Mouse (Mus musculus) limb, embryonic 12.5 days (tissue): ENCODE data around the gene Gm5767. TPM values are rescaled to one million over a fixed set of nuclear protein-coding genes. Genes with fewer than 3 reads are reported as not detected.
"Not testable (repeated sequence)": the region's sequence is repeated elsewhere in the genome, so short reads cannot be mapped to it uniquely, and the experiment has no call there.

Experiments
- ATAC-seq: fragments of 200-750 bp; cut with Nextera tagmentation; 2 replicates; pipeline ENCODE4 v1.8.0; 2017; ENCODE audit warnings: low read depth, moderate TSS enrichment; ENCODE audit not compliant: insufficient number of reproducible peaks, insufficient read depth, low FRiP score, low TSS enrichment
- H3K27ac ChIP-seq: fragments of 300-500 bp; sonication (generic); 2 replicates; pipeline ENCODE4 v1.5.1; 2016; ENCODE audit warnings: mild to moderate bottlenecking, moderate library complexity
- H3K27me3 ChIP-seq: fragments of 300-500 bp; sonication (generic); 2 replicates; pipeline ENCODE4 v1.6.1; 2016; ENCODE audit warnings: mild to moderate bottlenecking, moderate library complexity
- H3K36me3 ChIP-seq: fragments of 300-500 bp; sonication (generic); 2 replicates; pipeline ENCODE4 v1.6.1; 2016; ENCODE audit warnings: mild to moderate bottlenecking, moderate library complexity
- H3K4me1 ChIP-seq: fragments of 300-500 bp; sonication (generic); replicated peaks from 2 replicates; pipeline ENCODE4 v1.6.1; 2016
- H3K4me2 ChIP-seq: fragments of 300-500 bp; sonication (generic); 2 replicates; pipeline ENCODE4 v1.6.1; 2016; ENCODE audit warnings: mild to moderate bottlenecking, moderate library complexity
- H3K4me3 ChIP-seq: fragments of 300-500 bp; sonication (generic); replicated peaks from 2 replicates; pipeline ENCODE4 v1.5.1; 2016; ENCODE audit warnings: mild to moderate bottlenecking
- H3K9ac ChIP-seq: fragments of 300-500 bp; sonication (generic); replicated peaks from 2 replicates; pipeline ENCODE4 v1.6.1; 2016; ENCODE audit warnings: mild to moderate bottlenecking, moderate library complexity
- H3K9me3 ChIP-seq: fragments of 300-500 bp; sonication (generic); 2 replicates; pipeline ENCODE4 v1.6.1; 2016; ENCODE audit warnings: mild to moderate bottlenecking, moderate library complexity
- WGBS: fragments of 180-500 bp; shearing (Covaris S2); methylation state at CpG from one replicate; pipeline ENCODE4 v1.1.7; 2016; 5-methylcytosine and 5-hydroxymethylcytosine counted together
- polyA plus RNA-seq: library from polyadenylated mRNA; unstranded; fragments of >200 nt; fragmentation: Nextera tagmentation; extraction: Ambion mirVana; gene quantifications from 2 replicates; pipeline ENCODE4 v1.2.1, GENCODE M21; 2016

Gm5767 gene
- polyA plus RNA-seq, 1 experiment from 2014 or later, result not detected

- no peak for ATAC-seq
- 71% methylated on average over 10 of the region's 10 CpGs for WGBS
- no peaks in the 10 kb centered on the region for H3K9me3 ChIP-seq
- no peaks in the 10 kb centered on the region for H3K27me3 ChIP-seq
- H3K36me3 ChIP-seq, result peaks cover 58% of the 10 kb centered on the region
- peaks cover 16% of the 10 kb centered on the region for H3K4me1 ChIP-seq
- H3K4me3 ChIP-seq, result no peak overlapping the region
- no peak overlapping the region for H3K4me2 ChIP-seq
- no peak overlapping the region for H3K9ac ChIP-seq
- no peak overlapping the region for H3K27ac ChIP-seq
Observed at GRCm38 (mm10) chr16:8715513-8716080, 35.0 kb downstream of the Gm5767 start.

- Histone ChIP-seq H3K4me1 (peaks cover 16% of the 10 kb centered on the region), H3K27me3 (no peaks in the 10 kb centered on the region), H3K4me3 (no peak overlapping the region), H3K36me3 (peaks cover 51% of the 10 kb centered on the region), H3K9ac (no peak overlapping the region), H3K4me2 (no peak overlapping the region), H3K9me3 (no peaks in the 10 kb centered on the region), H3K27ac (no peak overlapping the region)
- WGBS, result 61% methylated on average over 6 of the region's 6 CpGs
- ATAC-seq, result no peak
Observed at GRCm38 (mm10) chr16:8716300-8716699, 35.7 kb downstream of the Gm5767 start.

- H3K27ac ChIP-seq, result no peak overlapping the region
- H3K27me3 ChIP-seq, result no peaks in the 10 kb centered on the region
- no peak overlapping the region for H3K9ac ChIP-seq
- no peak for ATAC-seq
- no peaks in the 10 kb centered on the region for H3K9me3 ChIP-seq
- WGBS, result 95% methylated on average over 10 of the region's 10 CpGs
- no peak overlapping the region for H3K4me3 ChIP-seq
- no peak overlapping the region for H3K4me2 ChIP-seq
- peaks cover 16% of the 10 kb centered on the region for H3K4me1 ChIP-seq
- peaks cover 36% of the 10 kb centered on the region for H3K36me3 ChIP-seq
Observed at GRCm38 (mm10) chr16:8717744-8718143, 37.2 kb downstream of the Gm5767 start.

GRCm38 (mm10) chr16:8720447-8720846 lies 39.9 kb downstream of the Gm5767 start:
- Histone ChIP-seq H3K9ac (no peak overlapping the region), H3K27ac (no peak overlapping the region), H3K9me3 (no peaks in the 10 kb centered on the region), H3K4me3 (no peak overlapping the region), H3K4me2 (no peak overlapping the region), H3K4me1 (peaks cover 16% of the 10 kb centered on the region), H3K27me3 (no peaks in the 10 kb centered on the region), H3K36me3 (peaks cover 10% of the 10 kb centered on the region)
- WGBS, result 94% methylated on average over 4 of the region's 4 CpGs
- no peak for ATAC-seq

GRCm38 (mm10) chr16:8724031-8724430 lies 43.5 kb downstream of the Gm5767 start:
- Histone ChIP-seq H3K9me3 (no peaks in the 10 kb centered on the region), H3K4me3 (no peak overlapping the region), H3K9ac (no peak overlapping the region), H3K27ac (no peak overlapping the region), H3K4me1 (0 out of 2 replicates have a peak, but pooled peaks cover 9% of the 10 kb centered on the region), H3K4me2 (no peak overlapping the region), H3K36me3 (no peaks in the 10 kb centered on the region), H3K27me3 (no peaks in the 10 kb centered on the region)
- WGBS, result 88% methylated on average over 3 of the region's 3 CpGs
- no peak for ATAC-seq

- no peak overlapping the region for H3K27ac ChIP-seq
- no peaks in the 10 kb centered on the region for H3K9me3 ChIP-seq
- ATAC-seq, result no peak
- H3K36me3 ChIP-seq, result no peaks in the 10 kb centered on the region
- no peak overlapping the region for H3K9ac ChIP-seq
- H3K4me2 ChIP-seq, result no peak overlapping the region
- peaks cover 10% of the 10 kb centered on the region; the same call in 1 of the 2 replicates for H3K4me1 ChIP-seq
- WGBS, result 92% methylated on average over 2 of the region's 2 CpGs
- no peak overlapping the region for H3K4me3 ChIP-seq
- H3K27me3 ChIP-seq, result no peaks in the 10 kb centered on the region
Observed at GRCm38 (mm10) chr16:8725807-8726206, 45.2 kb downstream of the Gm5767 start.

- 93% methylated on average over 5 of the region's 5 CpGs for WGBS
- H3K4me3 ChIP-seq, result no peak overlapping the region
- H3K36me3 ChIP-seq, result no peaks in the 10 kb centered on the region
- peaks cover 23% of the 10 kb centered on the region for H3K4me1 ChIP-seq
- H3K4me2 ChIP-seq, result no peak overlapping the region
- H3K9ac ChIP-seq, result no peak overlapping the region
- H3K9me3 ChIP-seq, result no peaks in the 10 kb centered on the region
- no peaks in the 10 kb centered on the region for H3K27me3 ChIP-seq
- no peak for ATAC-seq
- H3K27ac ChIP-seq, result no peak overlapping the region
Observed at GRCm38 (mm10) chr16:8728111-8728748, 47.7 kb downstream of the Gm5767 start.

GRCm38 (mm10) chr16:8731630-8732029 lies 51.1 kb downstream of the Gm5767 start:
- peaks cover 49% of the 10 kb centered on the region for H3K4me1 ChIP-seq
- H3K9me3 ChIP-seq, result no peaks in the 10 kb centered on the region
- H3K4me3 ChIP-seq, result no peak overlapping the region
- 0 out of 2 replicates have a peak, but pooled peaks cover 3% of the 10 kb centered on the region for H3K36me3 ChIP-seq
- ATAC-seq, result no peak
- H3K9ac ChIP-seq, result no peak overlapping the region
- 83% methylated on average over 7 of the region's 7 CpGs for WGBS
- no peaks in the 10 kb centered on the region for H3K27me3 ChIP-seq
- no peak overlapping the region for H3K27ac ChIP-seq
- H3K4me2 ChIP-seq, result no peak overlapping the region

- not testable (repeated sequence) for H3K4me3 ChIP-seq, H3K27ac ChIP-seq, ATAC-seq, H3K9ac ChIP-seq, H3K4me2 ChIP-seq, H3K36me3 ChIP-seq, H3K9me3 ChIP-seq, H3K27me3 ChIP-seq
- WGBS, result 92% methylated on average over 3 of the region's 4 CpGs
- H3K4me1 ChIP-seq, result peaks cover 57% of the 10 kb centered on the region
Observed at GRCm38 (mm10) chr16:8732450-8732849, 51.9 kb downstream of the Gm5767 start.

Other genes with a start within 250 kb of the Gm5767 start
- 16.9 and 19.3 TPM in 2 replicates for gene Mettl22, start 210.0 kb upstream of the Gm5767 start, polyA plus RNA-seq
- 36.4 and 41.8 TPM in 2 replicates for gene Abat, start 167.3 kb upstream of the Gm5767 start, polyA plus RNA-seq
- 54.1 and 55.3 TPM in 2 replicates for gene Pmm2, start 43.1 kb upstream of the Gm5767 start, polyA plus RNA-seq
- 22.9 and 24.7 TPM in 2 replicates for gene Tmem186, start 43.1 kb upstream of the Gm5767 start, polyA plus RNA-seq
- gene Carhsp1, start 8.6 kb upstream of the Gm5767 start, polyA plus RNA-seq, result 129 and 132 TPM in 2 replicates
- gene Usp7, start 111.5 kb downstream of the Gm5767 start, polyA plus RNA-seq, result 33.5 and 38.4 TPM in 2 replicates
- gene 1810013L24Rik, start 149.3 kb downstream of the Gm5767 start, polyA plus RNA-seq, result 27.6 and 31.4 TPM in 2 replicates